Mouse (Mus musculus): ENCODE measurements around the gene Srm. TPM values are rescaled to one million over a fixed set of nuclear protein-coding genes. Genes with fewer than 3 reads are reported as not detected.

The Srm gene
- polyA plus RNA-seq, 1 experiment from 2014 or later: 209 TPM

DNA sequence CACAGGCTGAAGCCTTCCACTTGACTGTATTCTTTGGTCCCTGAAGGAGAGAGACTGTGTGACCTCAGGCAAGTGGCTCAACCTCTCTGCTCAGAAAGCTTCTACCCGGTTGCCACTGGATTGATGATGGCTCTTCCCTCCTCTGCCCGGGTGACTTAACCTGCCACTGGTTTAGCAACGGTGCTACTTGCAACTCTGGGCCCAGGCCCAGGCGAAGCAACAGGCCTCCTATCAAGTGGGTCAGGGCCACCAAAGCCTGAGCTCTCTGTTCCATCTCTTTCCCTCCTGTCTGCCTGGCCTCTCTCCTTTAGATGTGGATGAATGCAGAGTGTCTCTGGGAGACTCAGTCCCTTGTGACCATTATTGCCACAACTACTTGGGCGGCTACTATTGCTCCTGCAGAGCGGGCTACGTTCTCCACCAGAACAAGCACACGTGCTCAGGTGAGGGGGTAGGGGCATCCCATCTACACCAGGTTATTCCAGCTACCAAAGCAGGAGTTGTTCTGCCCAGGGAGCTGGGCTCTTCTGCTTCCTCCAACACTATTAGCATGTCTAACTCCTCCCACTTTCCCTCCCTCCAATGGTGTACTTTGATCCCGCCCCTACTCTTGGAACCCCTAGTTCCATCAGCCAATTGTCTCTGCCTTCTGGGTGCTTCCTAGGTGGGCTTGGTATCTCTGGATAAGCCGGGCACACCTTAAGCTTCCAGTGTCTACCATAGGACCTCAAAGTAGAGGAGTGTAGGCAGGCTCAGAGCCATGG lies 12.3 kb downstream of the Srm start:
- H3K4me2 ChIP-seq: no peak overlapping the region
- H3K27ac ChIP-seq: no peak overlapping the region
- H3K9me3 ChIP-seq (replicated peaks): peaks cover 9% of the 10 kb centered on the region; the same call in 1 of the 2 replicates
- ATAC-seq (replicated peaks; ENCODE audit: low FRiP score): no peak
- 72% methylated on average over 10 of the region's 10 CpGs for WGBS
- no peaks in the 10 kb centered on the region for H3K27me3 ChIP-seq
- H3K4me3 ChIP-seq (replicated peaks): no peak overlapping the region
- no peak overlapping the region for H3K9ac ChIP-seq
- no peaks in the 10 kb centered on the region for H3K4me1 ChIP-seq
- H3K36me3 ChIP-seq: peaks cover 14% of the 10 kb centered on the region

DNA sequence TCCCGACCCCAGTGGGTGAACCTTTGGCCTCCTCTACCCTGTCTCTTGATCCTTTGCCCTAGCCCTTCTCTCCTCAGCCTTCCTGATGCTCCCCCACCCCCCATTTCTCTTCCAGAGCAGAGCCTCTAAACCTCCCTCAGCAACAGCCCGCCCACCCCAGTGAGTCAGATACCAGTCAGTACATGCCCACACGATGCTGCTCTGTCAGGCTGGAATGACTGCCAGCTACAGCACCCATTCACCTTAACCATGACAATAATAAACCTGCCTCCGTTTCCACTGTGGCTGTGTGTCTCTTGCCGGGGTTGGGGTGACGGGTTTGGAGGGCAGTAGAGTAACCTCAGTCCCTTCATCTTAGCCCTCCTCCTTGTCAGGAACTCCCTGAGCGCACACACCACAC lies 12.8 kb downstream of the Srm start:
- Histone ChIP-seq H3K9ac (no peak overlapping the region), H3K4me1 (0 out of 2 replicates have a peak, but pooled peaks cover 4% of the 10 kb centered on the region), H3K36me3 (peaks cover 8% of the 10 kb centered on the region), H3K4me2 (no peak overlapping the region), H3K9me3 (replicated peaks) (peaks cover 3% of the 10 kb centered on the region; the same call in 1 of the 2 replicates), H3K27ac (no peak overlapping the region), H3K4me3 (replicated peaks) (no peak overlapping the region), H3K27me3 (no peaks in the 10 kb centered on the region)
- ATAC-seq (replicated peaks; ENCODE audit: low FRiP score): no peak
- 78% methylated on average over 7 of the region's 7 CpGs for WGBS

DNA sequence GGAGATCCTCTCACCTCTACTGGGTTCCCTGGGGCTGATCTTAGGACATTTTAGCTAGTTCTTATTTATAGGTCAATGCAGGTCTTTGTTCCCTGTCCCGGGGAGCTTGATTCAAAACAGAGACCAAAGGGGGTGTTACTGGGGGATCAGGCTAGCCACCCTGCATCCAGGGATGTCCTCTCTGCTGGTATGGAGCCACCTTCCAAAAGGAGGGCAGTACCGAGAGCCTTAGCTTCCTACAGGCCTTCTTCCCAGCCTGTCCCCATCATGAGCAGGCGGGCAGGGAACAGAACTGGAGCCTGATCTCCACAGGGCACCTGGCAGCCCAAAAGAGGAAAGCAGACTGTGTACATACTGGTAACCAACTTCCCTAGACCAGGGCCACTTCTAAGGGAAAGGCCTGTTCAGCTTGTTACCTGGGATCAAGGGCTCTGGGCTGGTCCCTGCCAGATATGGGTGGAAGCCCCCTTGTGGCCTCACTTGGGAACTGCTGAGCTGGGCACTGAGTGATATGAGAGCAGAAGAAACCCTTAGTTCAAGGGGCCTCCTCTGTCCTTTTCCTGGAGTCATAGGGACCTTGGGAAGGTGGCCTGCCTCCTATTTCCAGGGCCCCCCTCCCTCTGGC lies 13.3 kb downstream of the Srm start:
- Histone ChIP-seq H3K4me3 (replicated peaks) (no peak overlapping the region), H3K9ac (no peak overlapping the region), H3K9me3 (replicated peaks) (no peaks in the 10 kb centered on the region), H3K36me3 (peaks cover 5% of the 10 kb centered on the region), H3K4me2 (no peak overlapping the region), H3K27ac (no peak overlapping the region), H3K27me3 (no peaks in the 10 kb centered on the region), H3K4me1 (0 out of 2 replicates have a peak, but pooled peaks cover 5% of the 10 kb centered on the region)
- 94% methylated on average over 3 of the region's 3 CpGs for WGBS
- ATAC-seq (replicated peaks; ENCODE audit: low FRiP score): no peak

DNA sequence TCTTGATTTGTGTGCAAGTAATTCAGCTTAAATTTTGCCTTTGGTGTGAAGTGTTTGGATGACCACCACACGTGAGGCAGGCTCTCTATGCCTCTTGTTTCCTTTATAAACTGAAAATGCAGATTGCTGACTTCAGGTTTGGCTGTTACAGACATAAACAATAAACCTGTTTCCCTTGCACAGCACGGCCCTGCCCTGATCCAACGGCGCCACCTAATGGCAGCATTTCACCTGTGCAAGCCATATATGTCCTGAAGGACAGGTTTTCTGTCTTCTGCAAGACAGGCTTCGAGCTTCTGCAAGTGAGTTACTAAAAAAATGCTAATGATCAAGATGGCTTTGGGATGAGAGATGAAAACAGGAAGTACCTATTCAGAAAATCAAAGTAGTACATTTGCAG lies 16.5 kb downstream of the Srm start:
- Histone ChIP-seq H3K4me3 (replicated peaks) (no peak overlapping the region), H3K4me1 (0 out of 2 replicates have a peak, but pooled peaks cover 5% of the 10 kb centered on the region), H3K27me3 (no peaks in the 10 kb centered on the region), H3K27ac (no peak overlapping the region), H3K4me2 (no peak overlapping the region), H3K9me3 (replicated peaks) (no peaks in the 10 kb centered on the region), H3K36me3 (peaks cover 28% of the 10 kb centered on the region), H3K9ac (no peak overlapping the region)
- ATAC-seq (replicated peaks; ENCODE audit: low FRiP score): no peak
- WGBS: 30% methylated on average over 5 of the region's 5 CpGs

DNA sequence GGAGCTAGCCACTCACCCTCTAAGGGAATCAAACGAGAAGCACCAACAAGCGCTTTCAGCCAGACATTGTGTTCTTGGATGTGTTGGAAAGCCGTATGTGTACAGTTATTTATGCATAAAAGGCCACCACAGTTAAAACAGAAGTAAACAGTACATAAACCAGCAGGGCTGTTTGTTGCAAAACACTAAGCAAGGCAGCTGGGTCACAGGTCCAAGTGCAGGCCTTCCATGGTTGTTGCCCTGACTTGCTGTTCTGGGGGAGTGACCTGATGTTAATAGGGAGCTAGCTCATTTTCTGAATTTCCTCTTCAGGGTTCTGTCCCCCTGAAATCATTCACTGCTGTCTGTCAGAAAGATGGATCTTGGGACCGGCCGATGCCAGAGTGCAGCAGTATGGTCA lies 18.5 kb downstream of the Srm start:
- no peak overlapping the region for H3K4me3 ChIP-seq (replicated peaks)
- WGBS: 74% methylated on average over 5 of the region's 5 CpGs
- no peak overlapping the region for H3K9ac ChIP-seq
- H3K36me3 ChIP-seq: peaks cover 47% of the 10 kb centered on the region
- H3K4me1 ChIP-seq: 0 out of 2 replicates have a peak, but pooled peaks cover 5% of the 10 kb centered on the region
- peak overlapping the region; percentile 45; the same call in 1 of the 2 replicates for H3K27ac ChIP-seq
- H3K27me3 ChIP-seq: no peaks in the 10 kb centered on the region
- no peak for ATAC-seq (replicated peaks; ENCODE audit: low FRiP score)
- H3K4me2 ChIP-seq: no peak overlapping the region
- H3K9me3 ChIP-seq (replicated peaks): no peaks in the 10 kb centered on the region

DNA sequence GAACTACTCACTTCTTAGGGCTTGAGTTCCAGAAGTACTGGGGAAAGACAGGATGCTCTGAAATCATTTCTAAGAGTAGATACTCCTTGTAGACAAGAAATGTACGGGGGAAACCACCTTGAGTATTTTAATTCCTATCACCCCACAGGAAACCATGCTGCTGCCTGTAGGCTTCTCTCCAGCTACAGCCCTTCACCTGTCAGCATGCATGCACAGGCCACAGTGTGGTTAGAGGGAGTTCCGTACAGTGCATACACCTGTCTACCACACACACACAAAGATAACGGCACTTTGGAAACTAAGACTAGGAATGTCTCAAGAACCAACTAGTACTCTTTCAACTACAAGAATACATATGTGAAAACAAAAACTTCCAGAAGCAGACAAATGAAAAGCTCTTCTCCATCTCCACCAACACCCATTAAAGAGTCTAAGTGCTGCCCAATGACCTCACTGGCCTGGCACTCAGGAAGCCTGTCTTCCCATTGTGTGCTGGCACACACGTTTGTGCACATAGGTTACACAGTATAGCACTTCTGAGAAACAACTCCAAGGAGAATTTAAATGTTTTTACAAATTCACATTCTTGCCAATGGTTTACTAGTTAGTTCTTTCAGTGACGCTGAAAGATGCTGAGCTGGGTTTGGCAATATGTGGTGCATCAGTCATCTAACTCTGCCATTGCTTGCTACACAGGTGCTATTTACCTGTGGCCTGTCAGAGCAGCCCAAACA lies 19.5 kb downstream of the Srm start:
- H3K27me3 ChIP-seq: no peaks in the 10 kb centered on the region
- H3K9ac ChIP-seq: no peak overlapping the region
- H3K9me3 ChIP-seq (replicated peaks): no peaks in the 10 kb centered on the region
- no peak overlapping the region for H3K4me2 ChIP-seq
- ATAC-seq (replicated peaks; ENCODE audit: low FRiP score): no peak
- H3K4me1 ChIP-seq: 0 out of 2 replicates have a peak, but pooled peaks cover 5% of the 10 kb centered on the region
- 75% methylated on average over 5 of the region's 5 CpGs for WGBS
- H3K27ac ChIP-seq: peak overlapping the region; percentile 38; the same call in 1 of the 2 replicates
- H3K36me3 ChIP-seq: peaks cover 57% of the 10 kb centered on the region
- no peak overlapping the region for H3K4me3 ChIP-seq (replicated peaks)

DNA sequence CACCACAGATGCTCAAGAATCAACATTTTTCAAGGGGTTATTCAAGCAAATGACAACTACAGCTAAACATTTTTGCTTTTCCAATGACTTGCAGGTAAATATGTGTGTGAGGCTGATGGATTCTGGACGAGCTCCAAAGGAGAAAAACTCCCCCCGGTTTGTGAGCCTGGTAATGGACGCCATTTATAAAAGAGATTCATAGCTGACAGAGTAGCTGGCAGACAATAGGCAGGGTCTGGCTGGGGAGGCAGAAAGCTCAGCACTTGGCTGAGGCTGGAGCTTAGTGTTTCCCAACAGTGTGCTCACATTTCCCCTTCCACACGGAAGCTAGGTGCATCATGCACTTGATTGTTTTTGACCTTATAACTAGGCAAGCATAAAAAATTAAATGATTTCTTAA lies 21.3 kb downstream of the Srm start:
- 50% methylated on average over 4 of the region's 4 CpGs for WGBS

DNA sequence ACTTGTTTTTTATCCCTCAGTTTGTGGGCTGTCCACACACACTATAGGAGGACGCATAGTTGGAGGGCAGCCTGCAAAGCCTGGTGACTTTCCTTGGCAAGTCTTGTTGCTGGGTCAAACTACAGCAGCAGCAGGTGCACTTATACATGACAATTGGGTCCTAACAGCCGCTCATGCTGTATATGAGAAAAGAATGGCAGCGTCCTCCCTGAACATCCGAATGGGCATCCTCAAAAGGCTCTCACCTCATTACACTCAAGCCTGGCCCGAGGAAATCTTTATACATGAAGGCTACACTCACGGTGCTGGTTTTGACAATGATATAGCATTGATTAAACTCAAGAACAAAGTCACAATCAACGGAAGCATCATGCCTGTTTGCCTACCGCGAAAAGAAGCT lies 22.4 kb downstream of the Srm start:
- Histone ChIP-seq H3K36me3 (peaks cover 78% of the 10 kb centered on the region), H3K9ac (no peak overlapping the region)
- no peak for ATAC-seq (replicated peaks; ENCODE audit: low FRiP score)

More for the DNA sequence above, 21.3 kb downstream of the Srm start:
- ATAC-seq (replicated peaks; ENCODE audit: low FRiP score): no peak
- Histone ChIP-seq H3K4me2 (no peak overlapping the region), H3K36me3 (peaks cover 70% of the 10 kb centered on the region), H3K9ac (no peak overlapping the region), H3K27me3 (no peaks in the 10 kb centered on the region), H3K4me1 (0 out of 2 replicates have a peak, but pooled peaks cover 5% of the 10 kb centered on the region), H3K4me3 (replicated peaks) (no peak overlapping the region), H3K27ac (no peak overlapping the region), H3K9me3 (replicated peaks) (no peaks in the 10 kb centered on the region)

DNA sequence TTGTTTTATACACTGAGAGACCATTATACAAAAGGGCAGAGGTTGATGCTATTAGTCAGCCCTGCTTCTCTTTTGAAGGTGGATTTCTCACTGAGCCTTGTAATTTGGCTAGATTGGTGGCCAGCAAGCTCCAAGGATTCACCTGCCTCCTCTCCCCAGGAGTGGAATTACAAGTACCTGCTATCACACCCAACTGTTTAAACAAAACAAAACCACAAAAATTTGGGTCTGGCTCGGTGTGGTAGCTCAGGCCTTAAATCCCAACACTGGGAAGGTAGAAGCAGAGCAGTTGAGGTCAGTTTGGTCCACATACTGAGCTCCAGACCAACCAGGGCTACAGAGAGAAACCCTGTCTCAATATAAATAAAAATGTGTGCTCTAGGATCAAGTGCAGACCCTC lies 28.5 kb downstream of the Srm start:
- Histone ChIP-seq H3K27me3 (no peaks in the 10 kb centered on the region), H3K9ac (no peak overlapping the region), H3K9me3 (replicated peaks) (no peaks in the 10 kb centered on the region), H3K36me3 (peaks cover 95% of the 10 kb centered on the region), H3K27ac (no peak overlapping the region), H3K4me3 (replicated peaks) (no peak overlapping the region), H3K4me1 (peaks cover 29% of the 10 kb centered on the region), H3K4me2 (no peak overlapping the region)
- ATAC-seq (replicated peaks; ENCODE audit: low FRiP score): no peak
- WGBS: 71% methylated on average over 1 of the region's 1 CpGs

More for the DNA sequence above, 22.4 kb downstream of the Srm start:
- H3K4me1 ChIP-seq: 0 out of 2 replicates have a peak, but pooled peaks cover 9% of the 10 kb centered on the region
- WGBS: 82% methylated on average over 9 of the region's 9 CpGs
- H3K4me2 ChIP-seq: no peak overlapping the region
- no peak overlapping the region for H3K4me3 ChIP-seq (replicated peaks)
- H3K27ac ChIP-seq: no peak overlapping the region
- H3K9me3 ChIP-seq (replicated peaks): no peaks in the 10 kb centered on the region
- no peaks in the 10 kb centered on the region for H3K27me3 ChIP-seq

DNA sequence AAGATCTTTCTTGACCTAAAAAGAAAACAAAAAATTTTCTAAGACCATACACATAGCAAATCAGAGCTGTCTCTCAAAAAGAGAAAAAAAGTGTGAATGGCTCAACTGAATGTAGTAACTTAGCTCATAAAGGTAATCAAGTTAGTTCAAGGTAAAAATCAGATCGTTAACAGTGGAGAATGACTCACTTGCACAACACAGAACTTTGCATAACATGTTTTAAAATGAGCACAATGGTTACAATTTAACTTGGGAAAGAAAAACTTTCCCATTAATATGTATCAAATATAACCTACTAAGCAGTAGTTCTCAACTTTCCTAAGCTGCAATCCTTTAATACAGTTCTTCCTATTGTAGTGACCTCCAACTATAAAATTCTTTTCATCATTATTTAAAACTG lies 29.4 kb downstream of the Srm start:
- no peak overlapping the region for H3K9ac ChIP-seq
- 74% methylated on average over 1 of the region's 1 CpGs for WGBS
- peaks cover 33% of the 10 kb centered on the region for H3K4me1 ChIP-seq
- peaks cover 89% of the 10 kb centered on the region for H3K36me3 ChIP-seq
- H3K27ac ChIP-seq: no peak overlapping the region
- H3K27me3 ChIP-seq: no peaks in the 10 kb centered on the region
- ATAC-seq (replicated peaks; ENCODE audit: low FRiP score): no peak
- no peak overlapping the region for H3K4me3 ChIP-seq (replicated peaks)
- no peak overlapping the region for H3K4me2 ChIP-seq
- no peaks in the 10 kb centered on the region for H3K9me3 ChIP-seq (replicated peaks)

DNA sequence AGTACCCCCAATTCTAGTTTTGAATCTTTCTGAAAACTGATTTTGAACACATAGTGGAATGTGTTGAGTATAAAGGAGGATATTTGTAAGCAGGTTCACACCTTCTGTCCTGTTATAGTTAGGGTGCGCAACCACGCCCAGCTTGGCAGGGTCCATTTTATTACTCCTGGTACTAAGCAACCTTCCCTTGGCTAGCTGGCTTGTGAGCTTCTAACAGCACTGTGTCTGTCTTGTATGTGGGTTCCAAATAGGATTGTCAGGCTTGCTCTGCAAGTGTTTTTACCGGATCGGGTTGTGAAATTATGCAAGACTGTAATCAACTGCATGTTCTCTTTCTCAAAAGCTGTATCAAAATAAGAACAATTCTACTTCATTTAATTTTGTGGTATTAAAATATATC lies 31.2 kb downstream of the Srm start:
- H3K9me3 ChIP-seq (replicated peaks): no peaks in the 10 kb centered on the region
- ATAC-seq (replicated peaks; ENCODE audit: low FRiP score): no peak
- no peak overlapping the region for H3K9ac ChIP-seq
- H3K4me1 ChIP-seq: peaks cover 38% of the 10 kb centered on the region
- 93% methylated on average over 4 of the region's 4 CpGs for WGBS
- H3K27ac ChIP-seq: no peak overlapping the region
- H3K36me3 ChIP-seq: peaks cover 72% of the 10 kb centered on the region
- no peak overlapping the region for H3K4me2 ChIP-seq
- no peaks in the 10 kb centered on the region for H3K27me3 ChIP-seq
- H3K4me3 ChIP-seq (replicated peaks): no peak overlapping the region

DNA sequence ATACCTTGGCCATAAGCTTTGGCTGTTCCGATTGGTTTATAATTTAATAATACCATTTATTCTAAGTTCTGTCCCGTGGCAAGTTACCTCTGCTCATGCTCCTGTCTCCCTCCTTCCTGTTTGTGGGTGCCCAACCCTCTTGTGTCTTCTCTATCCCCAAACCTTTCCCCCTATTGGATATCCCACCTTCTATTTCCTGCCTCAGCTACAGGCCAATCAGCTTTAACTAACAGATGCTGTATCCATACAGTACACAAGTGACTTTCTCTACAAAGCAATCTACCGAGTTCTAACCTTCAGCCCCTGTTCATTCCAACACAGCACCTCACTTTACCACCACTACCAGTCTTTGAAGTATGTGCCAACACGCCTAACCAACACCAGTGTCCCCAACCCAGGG lies 32.3 kb downstream of the Srm start:
- no peak for ATAC-seq (replicated peaks; ENCODE audit: low FRiP score)
- H3K4me2 ChIP-seq: no peak overlapping the region; the same call in 1 of the 2 replicates
- peaks cover 64% of the 10 kb centered on the region for H3K36me3 ChIP-seq

More for the DNA sequence above, 32.3 kb downstream of the Srm start:
- WGBS: 86% methylated on average over 4 of the region's 4 CpGs
- Histone ChIP-seq H3K9me3 (replicated peaks) (no peaks in the 10 kb centered on the region), H3K4me3 (replicated peaks) (0 out of 2 replicates have a peak overlapping the region, but pooled peaks have one; percentile 2), H3K9ac (no peak overlapping the region), H3K27me3 (no peaks in the 10 kb centered on the region), H3K4me1 (peaks cover 34% of the 10 kb centered on the region), H3K27ac (no peak overlapping the region)
